Mouse (Mus musculus) CH12.LX (cell line): ENCODE results near the gene Klk1b16.

Experiments used
- CTCF ChIP-seq, 2 experiments: IDR thresholded peaks in 1 of 2; conservative IDR thresholded peaks in 1 of 2; 2 replicates each; pipeline ENCODE4 v1.5.1; 2011 to 2012; ENCODE audit warnings: low read depth in 2 of 2, low read length in 2 of 2, improper control_type of control experiment in 1 of 2, inconsistent platforms in 1 of 2, mild to moderate bottlenecking in 1 of 2, moderate library complexity in 1 of 2
- HCFC1 ChIP-seq: IDR thresholded peaks from 2 replicates; pipeline ENCODE4 v1.6.1; 2012; ENCODE audit warnings: low read depth, mild to moderate bottlenecking, inconsistent platforms, low read length, improper control_type of control experiment
- JUND ChIP-seq: conservative IDR thresholded peaks from 2 replicates; pipeline ENCODE4 v1.6.1; 2011; ENCODE audit warnings: low read depth, low read length, improper control_type of control experiment
- MAZ ChIP-seq: IDR thresholded peaks from 2 replicates; pipeline ENCODE4 v1.6.1; 2012; ENCODE audit warnings: low read depth, mild to moderate bottlenecking, inconsistent platforms, low read length, improper control_type of control experiment, moderate library complexity
- POLR2AphosphoS2 ChIP-seq: IDR thresholded peaks from 2 replicates; pipeline ENCODE4 v1.6.1; 2011; ENCODE audit warnings: low read depth, low read length, improper control_type of control experiment
- USF1 ChIP-seq: IDR thresholded peaks from 2 replicates; pipeline ENCODE4 v1.6.1; 2014; ENCODE audit warnings: low read depth, mild to moderate bottlenecking, inconsistent platforms, low read length, improper control_type of control experiment
- ZMIZ1 ChIP-seq: IDR thresholded peaks from 2 replicates; pipeline ENCODE4 v1.6.1; 2012; ENCODE audit warnings: low read depth, mild to moderate bottlenecking, inconsistent platforms, low read length, improper control_type of control experiment

- TF ChIP-seq CTCF (conservative IDR thresholded peaks at IDR 0.05 in 1 of 2, IDR thresholded peaks at IDR 0.05 in 1 of 2; ENCODE audit: low read depth in 2 of 2, low read length in 2 of 2) (no peak), JUND (no peak), USF1 (no peak), POLR2AphosphoS2 (no peak), ZMIZ1 (no peak), MAZ (no peak), HCFC1 (no peak)
Observed at GRCm38 (mm10) chr7:44096111-44096510, 40.5 kb upstream of the Klk1b16 start.
